Mouse (Mus musculus) bone marrow, adult 2 months (tissue): ENCODE data around the gene Slc16a11.

ENCODE experiments used
- CTCF ChIP-seq: fragments of 200-500 bp; IDR thresholded peaks from 2 replicates; pipeline ENCODE4 v1.5.1; 2011; ENCODE audit warnings: low read length, control low read depth; ENCODE audit not compliant: control insufficient read depth, insufficient read depth
- POLR2A ChIP-seq: fragments of 200-500 bp; IDR thresholded peaks from 2 replicates; pipeline ENCODE4 v1.6.1; 2011; ENCODE audit warnings: low read depth, mild to moderate bottlenecking, control low read depth, low read length, borderline replicate concordance; ENCODE audit not compliant: control insufficient read depth

DNA sequence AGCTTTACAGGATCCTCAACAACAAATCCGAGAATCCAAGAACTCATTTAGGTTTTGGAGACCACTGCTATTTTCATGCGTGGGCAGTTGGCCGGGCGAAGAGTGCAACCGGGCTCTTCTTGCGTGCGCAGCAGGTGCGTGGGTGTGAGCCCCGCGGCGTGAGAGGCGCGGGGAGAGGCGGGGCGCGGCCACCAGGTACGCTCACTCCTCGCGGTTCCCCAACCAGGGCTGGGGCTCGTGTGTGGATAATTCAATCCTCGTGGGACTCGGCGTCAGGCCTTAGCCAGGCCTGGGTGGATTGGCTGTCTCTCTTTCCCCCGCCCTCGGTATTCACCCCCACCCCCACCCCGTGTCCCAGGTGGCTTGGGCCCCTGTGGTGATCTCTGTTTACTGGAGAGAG, 1.2 kb downstream of the Slc16a11 start:
- TF ChIP-seq CTCF (no peak), POLR2A (no peak)
